Mouse (Mus musculus): ENCODE results near the gene Rnf144a.

The Rnf144a gene

GRCm38 (mm10) chr12:26410443-26410842 is 4.6 kb downstream of the Rnf144a start:
- no peak for DNase-seq (ENCODE audit: low read depth, low spot score)

- DNase-seq (ENCODE audit: low read depth, low spot score) = no peak
Measured at GRCm38 (mm10) chr12:26408707-26409106, 6.3 kb downstream of the Rnf144a start.

- no peak for DNase-seq (ENCODE audit: low read depth, low spot score)
Measured at GRCm38 (mm10) chr12:26404781-26405702, 10.0 kb downstream of the Rnf144a start.

GRCm38 (mm10) chr12:26403372-26404125 is 11.5 kb downstream of the Rnf144a start:
- DNase-seq (ENCODE audit: low read depth, low spot score) = no peak

GRCm38 (mm10) chr12:26401696-26402470 is 13.2 kb downstream of the Rnf144a start:
- no peak for DNase-seq (ENCODE audit: low read depth, low spot score)

- DNase-seq (ENCODE audit: low read depth, low spot score) = no peak
Measured at GRCm38 (mm10) chr12:26401254-26401653, 13.8 kb downstream of the Rnf144a start.

- DNase-seq (ENCODE audit: low read depth, low spot score) = no peak
Measured at GRCm38 (mm10) chr12:26400762-26401161, 14.3 kb downstream of the Rnf144a start.

GRCm38 (mm10) chr12:26399391-26399790 is 15.7 kb downstream of the Rnf144a start:
- no peak for DNase-seq (ENCODE audit: low read depth, low spot score)

- DNase-seq (ENCODE audit: low read depth, low spot score) = no peak
Measured at GRCm38 (mm10) chr12:26398597-26398996, 16.5 kb downstream of the Rnf144a start.

- no peak for DNase-seq (ENCODE audit: low read depth, low spot score)
Measured at GRCm38 (mm10) chr12:26394485-26395470, 20.3 kb downstream of the Rnf144a start.

GRCm38 (mm10) chr12:26393291-26393690 is 21.8 kb downstream of the Rnf144a start:
- no peak for DNase-seq (ENCODE audit: low read depth, low spot score)

GRCm38 (mm10) chr12:26391162-26391561 is 23.9 kb downstream of the Rnf144a start:
- DNase-seq (ENCODE audit: low read depth, low spot score) = no peak

GRCm38 (mm10) chr12:26387523-26387922 is 27.5 kb downstream of the Rnf144a start:
- DNase-seq (ENCODE audit: low read depth, low spot score) = no peak

GRCm38 (mm10) chr12:26386947-26387346 is 28.1 kb downstream of the Rnf144a start:
- DNase-seq (ENCODE audit: low read depth, low spot score) = no peak

GRCm38 (mm10) chr12:26386189-26386588 is 28.9 kb downstream of the Rnf144a start:
- no peak for DNase-seq (ENCODE audit: low read depth, low spot score)

- no peak for DNase-seq (ENCODE audit: low read depth, low spot score)
Measured at GRCm38 (mm10) chr12:26385735-26386134, 29.3 kb downstream of the Rnf144a start.

- DNase-seq (ENCODE audit: low read depth, low spot score) = no peak
Measured at GRCm38 (mm10) chr12:26381730-26382129, 33.3 kb downstream of the Rnf144a start.

GRCm38 (mm10) chr12:26379797-26380196 is 35.3 kb downstream of the Rnf144a start:
- DNase-seq (ENCODE audit: low read depth, low spot score) = no peak

- DNase-seq (ENCODE audit: low read depth, low spot score) = no peak
Measured at GRCm38 (mm10) chr12:26377691-26378090, 37.4 kb downstream of the Rnf144a start.

- no peak for DNase-seq (ENCODE audit: low read depth, low spot score)
Measured at GRCm38 (mm10) chr12:26376541-26377323, 38.3 kb downstream of the Rnf144a start.
